Mouse (Mus musculus) thymus, adult 2 months (tissue): ENCODE results near the gene Rasa3.

Experiments
- CTCF ChIP-seq: fragments of 200-500 bp; IDR thresholded peaks from 2 replicates; pipeline ENCODE4 v1.5.1; 2012; ENCODE audit warnings: mild to moderate bottlenecking, control low read depth, low read length, moderate library complexity, borderline replicate concordance; ENCODE audit not compliant: control insufficient read depth, poor library complexity, insufficient read depth; ENCODE audit errors: extremely low read depth
- POLR2A ChIP-seq: fragments of 200-500 bp; IDR thresholded peaks from 2 replicates; pipeline ENCODE4 v1.6.1; 2012; ENCODE audit warnings: mild to moderate bottlenecking, low read length, control low read depth, moderate library complexity; ENCODE audit not compliant: control insufficient read depth, poor library complexity, insufficient read depth; ENCODE audit errors: extremely low read depth

GRCm38 (mm10) chr8:13595861-13596260, 81.5 kb downstream of the Rasa3 start:
- TF ChIP-seq CTCF (no peak), POLR2A (no peak)
